Mouse (Mus musculus): ENCODE results near the gene Shpk.

The Shpk gene

DNA sequence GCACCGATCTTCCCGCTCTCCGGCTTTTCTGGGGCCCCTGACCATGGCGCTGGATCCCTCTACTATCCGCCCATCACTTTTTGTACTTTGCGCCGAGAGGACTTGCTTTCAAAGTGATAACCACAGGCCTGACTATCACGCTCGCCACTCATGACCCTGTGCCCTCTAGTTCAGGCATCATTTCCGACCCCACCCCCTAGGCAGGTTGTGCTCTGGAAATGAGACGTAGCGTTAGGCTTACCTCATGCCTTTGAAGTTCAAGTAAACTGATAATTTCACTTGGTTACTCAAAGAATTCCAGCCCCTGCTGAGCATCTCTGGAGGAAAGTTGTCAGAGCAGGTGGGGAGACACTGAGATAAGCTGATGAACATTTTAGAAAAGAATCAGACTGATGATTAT lies 619 bp downstream of the Shpk start:
- no peak for DNase-seq (ENCODE audit: low spot score in 2 of 2)

DNA sequence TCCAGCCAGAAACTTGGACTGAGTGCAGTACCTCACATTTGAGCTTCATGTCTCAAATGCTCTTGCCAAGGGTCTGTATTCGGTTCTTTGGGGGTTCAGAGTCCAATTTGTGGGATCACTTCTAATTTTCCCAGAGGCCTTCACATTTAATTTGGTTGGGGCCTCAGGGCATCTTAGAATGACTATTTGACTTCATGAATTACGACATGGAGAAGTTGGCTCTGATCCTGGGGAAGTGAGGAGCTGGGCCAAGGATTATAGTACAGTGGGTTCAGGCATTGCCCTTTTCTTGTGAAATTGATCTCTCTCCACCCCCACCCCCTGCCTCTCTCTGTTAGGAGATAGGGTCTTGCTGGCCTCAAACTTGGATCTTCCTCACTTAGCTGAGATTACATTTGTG lies 1.8 kb downstream of the Shpk start:
- DNase-seq (ENCODE audit: low spot score in 2 of 2) = no peak

DNA sequence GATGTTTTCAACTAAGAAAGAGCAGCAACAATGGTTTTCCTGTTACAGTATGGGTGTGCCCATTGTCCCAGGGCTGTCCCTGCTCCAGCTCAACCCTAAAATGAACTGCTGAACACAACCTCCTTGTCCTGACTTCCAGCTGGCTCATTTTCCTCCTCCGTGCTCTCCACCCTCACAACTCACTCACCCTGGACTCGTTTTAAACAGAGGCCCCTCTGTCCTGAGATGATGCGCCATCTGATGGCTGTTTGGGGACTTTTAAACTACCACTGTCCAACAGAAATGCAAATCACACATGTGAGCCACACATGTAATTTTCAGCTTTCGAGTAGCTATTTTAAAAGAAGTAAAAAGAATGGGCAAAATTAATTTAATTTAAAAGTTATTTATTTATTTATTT lies 2.3 kb downstream of the Shpk start:
- DNase-seq (ENCODE audit: low spot score in 2 of 2) = no peak

DNA sequence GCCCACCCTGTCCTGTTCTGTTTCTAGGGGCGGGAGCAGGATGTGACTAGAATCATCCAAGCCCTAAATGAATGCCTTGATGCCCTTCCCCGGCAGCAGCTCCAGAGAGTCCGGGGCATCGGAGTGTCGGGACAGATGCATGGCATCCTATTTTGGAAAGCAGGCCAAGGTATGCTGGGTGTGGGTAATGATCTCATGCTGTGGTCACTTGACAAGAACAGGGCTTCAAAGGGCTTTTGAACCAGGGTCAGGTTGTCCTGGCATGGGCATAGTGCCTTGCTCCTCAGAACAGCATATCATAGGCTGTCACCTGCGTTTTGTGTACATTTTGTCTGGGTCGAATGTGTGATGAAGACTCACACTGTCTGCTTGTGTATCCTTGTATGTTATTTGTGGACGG lies 4.6 kb downstream of the Shpk start:
- DNase-seq (ENCODE audit: low spot score in 2 of 2) = no peak

DNA sequence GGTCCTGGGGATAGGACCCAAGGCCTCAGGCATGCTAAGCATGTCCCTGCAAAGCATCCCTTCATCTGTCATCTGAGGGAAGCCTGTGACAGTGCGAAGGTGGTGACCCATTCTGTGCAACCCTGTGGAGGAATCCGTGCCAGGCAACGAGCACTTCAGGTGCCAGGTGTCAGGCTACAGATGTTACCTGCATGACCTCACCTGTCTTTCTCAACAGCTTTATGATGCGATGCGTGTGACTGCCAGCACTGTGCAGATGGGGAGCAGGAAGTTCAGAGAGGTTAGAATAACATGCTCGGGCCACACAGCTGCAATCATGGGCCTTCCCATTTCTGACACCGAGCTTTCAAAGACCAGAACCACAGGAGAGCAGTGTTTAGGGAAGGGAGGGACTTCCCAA lies 5.9 kb downstream of the Shpk start:
- DNase-seq (ENCODE audit: low spot score in 2 of 2) = no peak

DNA sequence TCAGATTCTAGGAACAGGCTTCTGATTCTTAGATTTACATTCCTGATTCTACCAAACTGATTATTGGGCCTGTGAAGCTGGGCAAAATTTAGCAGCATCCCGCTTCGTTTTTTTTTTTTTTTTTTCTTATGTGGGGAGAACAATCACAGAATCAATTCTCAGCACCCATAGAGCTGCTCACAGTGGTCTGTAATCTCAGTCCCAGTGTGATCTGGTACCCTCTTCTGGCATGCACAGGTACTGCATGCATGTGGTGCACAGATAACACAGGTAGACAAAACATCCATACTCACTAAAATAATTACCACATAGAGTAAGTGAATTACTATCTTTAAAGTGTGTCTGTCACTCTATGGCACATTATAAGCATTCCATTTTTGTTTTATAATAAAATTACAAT lies 8.4 kb downstream of the Shpk start:
- DNase-seq (ENCODE audit: low spot score in 2 of 2) = no peak

DNA sequence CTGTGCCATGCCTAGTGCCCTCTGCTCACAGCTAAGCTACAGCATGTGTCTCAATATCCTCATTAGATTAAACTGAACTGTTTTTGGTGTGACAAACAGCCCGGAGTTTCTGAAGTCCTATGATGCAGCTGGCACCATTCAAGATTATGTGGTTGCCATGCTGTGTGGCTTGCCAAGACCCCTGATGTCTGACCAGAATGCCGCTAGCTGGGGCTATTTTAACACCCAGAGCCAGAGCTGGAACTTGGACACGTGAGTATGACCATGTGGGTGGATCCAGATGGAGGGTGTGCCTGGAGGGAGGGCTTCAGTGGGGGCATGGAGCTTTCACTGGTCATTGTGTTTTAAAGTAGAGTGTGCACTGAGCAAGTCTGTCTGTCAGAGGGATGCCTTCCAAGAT lies 14.7 kb downstream of the Shpk start:
- no peak for DNase-seq (ENCODE audit: low spot score in 2 of 2)

DNA sequence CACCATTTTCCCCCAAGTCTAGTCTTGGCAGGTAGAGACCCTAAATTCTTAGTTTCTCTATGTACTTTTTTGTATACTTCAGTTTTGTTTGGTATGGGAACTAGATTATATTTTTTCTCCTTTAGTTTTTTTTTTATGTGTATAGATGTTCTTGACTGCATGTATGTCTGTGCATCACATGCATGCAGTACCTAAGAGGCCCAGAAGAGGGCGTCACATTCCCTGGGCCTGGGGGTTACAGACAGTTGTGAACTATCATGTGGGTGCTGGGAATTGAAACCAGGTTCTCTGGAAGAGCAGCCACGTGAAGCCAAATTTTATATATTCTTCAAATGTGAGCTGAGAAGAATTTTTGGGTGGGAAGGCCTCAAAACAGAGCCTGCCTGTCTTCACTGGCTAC lies 20.4 kb downstream of the Shpk start:
- no peak for DNase-seq (ENCODE audit: low spot score in 2 of 2)

DNA sequence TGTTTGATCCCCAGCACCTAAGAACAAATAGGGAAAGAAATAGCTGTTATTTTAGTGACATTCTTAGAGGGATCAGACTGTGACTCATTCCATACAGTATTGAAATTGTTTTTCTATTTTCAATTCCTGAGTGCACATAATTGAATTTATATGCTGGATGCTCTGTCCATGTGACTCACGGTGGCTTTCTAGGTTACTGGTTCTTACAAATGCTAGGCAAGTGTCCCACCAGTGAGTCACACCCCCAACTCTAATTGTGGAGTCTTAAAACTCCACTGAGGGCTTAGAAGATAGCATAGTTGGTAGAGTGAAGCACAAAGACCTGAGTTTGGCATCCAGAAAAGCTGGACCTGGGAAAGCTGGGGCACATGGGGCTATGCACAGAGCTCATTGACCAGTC lies 21.4 kb downstream of the Shpk start:
- DNase-seq (ENCODE audit: low spot score in 2 of 2) = no peak

DNA sequence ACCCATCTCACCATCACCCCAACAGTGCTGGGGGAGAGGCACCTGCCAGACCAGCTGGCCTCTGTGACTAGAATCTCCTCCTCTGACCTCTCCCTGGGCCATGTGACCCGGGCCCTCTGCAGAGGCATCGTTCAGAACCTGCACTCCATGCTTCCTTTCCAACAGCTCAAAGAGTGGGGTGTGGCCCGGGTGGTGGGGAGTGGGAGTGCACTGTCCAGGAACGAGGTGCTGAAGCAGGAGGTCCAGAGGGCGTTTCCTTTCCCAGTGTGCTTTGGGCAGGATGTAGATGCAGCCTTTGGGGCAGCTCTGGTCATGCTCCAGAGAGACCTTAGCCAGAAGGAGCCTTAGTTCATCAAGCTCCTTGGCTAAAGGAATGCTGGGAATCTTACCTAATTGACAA lies 23.6 kb downstream of the Shpk start:
- no peak for DNase-seq (ENCODE audit: low spot score in 2 of 2)

DNA sequence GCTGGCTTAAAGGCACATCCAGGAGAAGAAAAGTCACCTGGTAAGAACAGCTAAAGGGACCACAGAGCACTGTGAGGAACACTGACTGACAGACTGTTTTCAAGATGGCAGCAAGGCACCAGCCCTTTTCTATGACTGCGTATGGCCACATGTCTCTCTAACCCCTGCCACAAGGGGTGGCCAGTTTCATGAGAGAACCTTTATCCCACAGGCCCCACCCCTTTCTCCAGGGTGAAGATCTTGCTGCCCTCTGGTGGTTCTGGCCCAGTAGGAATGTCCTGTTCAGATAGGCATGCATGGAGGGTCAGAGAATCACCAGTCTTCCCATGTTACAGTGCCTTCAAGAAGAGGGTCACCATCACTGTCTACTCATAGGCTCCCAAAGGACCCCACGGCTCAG lies 24.7 kb downstream of the Shpk start:
- DNase-seq (ENCODE audit: low spot score in 2 of 2) = peak in 1 of 2 experiments; percentile 7

DNA sequence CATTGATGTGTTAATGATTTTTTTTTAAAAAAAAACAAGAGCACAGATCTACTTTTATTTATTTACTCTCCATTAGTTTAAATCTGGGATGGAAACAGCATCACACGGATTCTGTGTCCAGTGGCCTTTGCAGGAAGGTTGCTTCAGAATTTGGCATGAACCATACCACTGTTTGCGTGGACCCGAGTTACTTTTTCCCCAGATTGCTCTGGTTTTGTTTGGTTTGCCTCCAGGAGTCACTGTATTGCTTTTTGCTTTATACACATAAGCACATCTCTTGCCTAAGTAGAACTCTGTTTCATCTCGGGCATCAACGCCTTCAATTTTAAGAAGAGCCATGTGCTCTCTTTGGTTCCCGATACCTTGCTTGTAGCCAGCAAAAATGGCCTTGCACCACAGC lies 26.6 kb downstream of the Shpk start:
- DNase-seq (ENCODE audit: low spot score in 2 of 2) = no peak

DNA sequence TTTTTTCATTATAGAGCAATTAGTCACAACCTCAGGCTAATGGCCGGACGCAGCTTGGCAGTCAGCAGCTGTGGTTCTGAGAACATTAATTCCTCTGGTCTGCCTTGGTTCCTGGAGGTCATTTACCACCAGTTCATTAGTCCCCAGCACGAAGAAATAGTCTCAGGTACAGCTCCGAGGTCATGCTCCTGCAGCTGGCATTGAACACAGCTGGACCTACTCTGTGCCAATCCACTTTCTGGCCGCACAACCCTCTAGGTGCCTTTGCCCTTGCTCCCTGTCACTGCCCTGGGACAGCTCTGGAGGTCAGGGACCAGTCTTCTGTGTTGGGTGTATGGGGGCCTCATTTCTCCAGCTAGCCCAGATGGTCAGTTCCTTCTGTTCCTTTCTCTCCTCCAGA lies 29.6 kb downstream of the Shpk start:
- no peak for DNase-seq (ENCODE audit: low spot score in 2 of 2)

DNA sequence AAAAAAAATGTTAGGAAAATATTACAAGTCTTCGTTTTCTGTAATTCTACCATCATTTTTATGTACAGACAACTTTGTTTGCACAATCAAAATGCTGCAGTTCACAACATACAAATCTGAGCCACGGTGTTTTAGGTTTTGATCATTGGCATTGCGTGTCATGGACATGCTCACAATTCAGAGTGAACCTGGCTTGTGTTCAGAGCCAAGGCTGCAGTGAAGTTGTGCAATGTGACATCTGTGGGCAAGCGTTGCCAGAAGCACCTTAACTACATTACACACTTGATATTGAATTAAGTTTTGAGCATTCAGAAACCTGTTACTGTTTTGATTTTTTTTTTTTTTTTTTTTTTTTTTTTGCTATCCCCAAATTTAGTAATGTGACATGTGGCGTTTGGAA lies 30.8 kb downstream of the Shpk start:
- DNase-seq (ENCODE audit: low spot score in 2 of 2) = no peak

DNA sequence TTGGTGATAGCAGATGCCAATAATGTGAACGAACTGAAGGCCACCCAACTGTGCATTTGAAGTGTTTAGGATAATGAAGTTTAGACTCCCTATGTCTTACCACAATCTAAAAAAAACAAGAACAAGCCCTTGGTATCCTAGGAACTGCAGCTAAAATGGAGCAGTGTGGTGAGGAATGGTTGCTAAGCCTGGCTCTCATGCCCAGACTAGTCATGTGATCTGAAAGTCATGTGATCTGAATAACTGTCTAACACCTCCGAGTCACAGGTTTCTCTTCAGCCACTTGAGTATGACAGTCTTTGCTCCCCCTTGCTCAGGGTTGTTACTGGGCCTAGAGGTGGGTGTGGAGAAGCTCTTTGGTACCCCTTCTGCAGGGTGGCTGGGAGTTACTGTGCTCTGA lies 33.3 kb downstream of the Shpk start:
- DNase-seq (ENCODE audit: low spot score in 2 of 2) = no peak

DNA sequence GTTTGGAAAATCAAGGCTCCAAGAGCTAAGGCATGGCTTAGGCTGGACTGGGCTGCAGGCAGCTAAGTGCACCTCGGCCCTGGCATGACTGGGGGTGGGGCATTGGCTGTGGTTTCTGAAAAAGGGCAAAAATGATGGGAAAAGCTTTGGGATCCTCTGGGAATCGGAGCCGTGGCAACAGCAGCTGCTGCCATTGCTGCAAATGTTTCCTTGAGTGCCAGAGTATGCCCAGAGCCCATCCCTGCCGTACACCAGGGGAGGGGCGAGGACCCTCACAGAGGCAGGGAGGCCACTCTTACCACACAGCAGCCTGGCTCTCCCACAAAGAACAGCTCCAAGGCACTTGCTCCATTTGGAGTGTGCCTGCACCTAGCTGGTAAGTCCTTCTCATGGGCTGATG lies 34.7 kb downstream of the Shpk start, which contains the start of gene Trpv1:
Gene Trpv1, plus strand, starts transcription at position 301 of the 400 bp plus-strand sequence.
- DNase-seq (ENCODE audit: low spot score in 2 of 2) = no peak

DNA sequence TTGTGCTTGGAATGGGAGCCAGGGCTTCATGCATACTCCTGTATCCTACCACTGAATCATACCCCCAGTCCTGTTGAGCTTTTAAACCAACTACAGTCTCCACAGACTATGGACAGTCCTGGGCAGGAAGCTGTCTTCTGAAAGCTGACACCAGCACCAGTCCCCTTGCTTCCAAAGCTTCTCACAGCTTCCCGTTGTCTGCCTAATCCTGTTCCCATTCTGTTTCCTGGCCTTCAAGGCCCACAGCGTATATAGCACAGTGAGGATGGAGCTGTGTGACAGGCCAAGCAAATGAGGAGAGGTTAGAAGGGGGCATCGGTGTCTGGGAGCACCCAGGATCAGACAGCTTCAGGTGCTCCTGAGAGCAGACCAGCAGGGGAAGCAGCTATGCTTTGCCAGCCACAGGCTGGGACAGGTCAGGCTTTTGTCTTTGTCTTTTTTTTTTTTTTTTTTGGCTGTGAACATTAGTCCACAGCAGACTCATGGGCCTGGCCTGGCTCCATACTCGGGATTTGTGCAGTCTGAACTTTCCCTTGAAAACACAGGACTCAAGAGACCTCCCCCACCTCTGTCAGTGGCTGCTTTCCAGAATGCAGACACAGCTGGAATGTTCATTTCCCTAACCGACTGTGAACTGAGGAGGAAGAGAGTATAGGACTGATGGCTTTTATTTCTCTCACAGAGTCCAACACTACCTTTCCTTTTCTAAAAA lies 36.9 kb downstream of the Shpk start:
- peak in 1 of 2 experiments; percentile 22 for DNase-seq (ENCODE audit: low spot score in 2 of 2)

DNA sequence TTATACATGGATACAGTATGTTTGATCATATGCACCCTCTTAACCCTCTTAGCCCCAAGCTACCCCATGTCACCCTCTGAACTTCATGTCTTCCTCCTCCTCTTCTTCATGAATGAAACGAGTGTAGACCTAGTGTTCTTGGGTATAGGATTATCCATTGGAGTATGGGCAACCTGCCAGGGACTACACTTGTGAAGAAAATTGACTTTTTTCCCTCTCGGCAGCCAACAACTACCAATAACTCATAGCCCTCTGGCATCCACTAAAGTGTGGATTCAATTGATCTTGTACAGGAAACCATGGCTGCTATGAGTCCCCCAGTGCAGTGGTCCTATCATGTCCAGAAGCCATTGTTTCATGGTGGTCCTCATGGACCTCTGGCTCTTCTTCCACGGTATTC lies 37.5 kb downstream of the Shpk start:
- DNase-seq (ENCODE audit: low spot score in 2 of 2) = no peak

DNA sequence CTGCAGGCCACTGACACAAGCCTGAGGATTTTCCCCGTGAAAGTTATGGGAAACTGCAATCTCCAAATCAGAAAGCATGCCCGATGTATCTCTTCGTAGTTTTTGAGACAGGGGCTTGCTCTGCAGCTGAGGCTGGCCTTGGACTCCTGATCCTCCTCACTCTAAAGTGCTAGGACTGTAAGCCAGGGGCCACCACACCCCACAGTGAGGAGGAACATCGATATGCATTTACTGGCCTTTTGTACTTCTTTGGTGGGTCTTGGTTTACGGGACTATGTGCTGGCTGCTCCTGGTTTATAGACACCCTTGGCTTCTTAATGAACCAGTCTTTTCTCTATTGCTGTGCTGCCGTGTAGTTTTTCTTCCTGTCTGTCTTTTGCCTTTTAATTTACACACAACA lies 42.9 kb downstream of the Shpk start:
- DNase-seq (ENCODE audit: low spot score in 2 of 2) = no peak

DNA sequence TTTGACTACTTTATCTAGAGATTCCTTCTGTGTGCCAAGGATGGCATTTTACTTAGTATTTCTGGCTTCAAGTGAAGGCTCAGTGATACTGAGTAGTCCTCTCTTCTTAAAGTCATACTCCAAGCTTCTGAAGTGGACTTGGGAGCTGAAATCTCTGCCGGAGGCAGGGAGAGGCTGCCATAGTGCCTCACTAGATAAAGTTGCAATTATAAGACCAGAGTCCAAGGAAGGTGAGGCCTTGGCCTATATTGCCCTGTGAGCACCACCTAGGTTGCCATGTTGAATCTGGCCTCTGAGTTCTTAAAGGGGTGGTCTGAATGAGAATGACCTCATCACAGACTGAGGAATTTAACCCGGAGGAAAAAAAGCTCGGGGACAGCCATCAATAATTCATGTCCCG lies 43.5 kb downstream of the Shpk start:
- DNase-seq (ENCODE audit: low spot score in 2 of 2) = no peak

DNA sequence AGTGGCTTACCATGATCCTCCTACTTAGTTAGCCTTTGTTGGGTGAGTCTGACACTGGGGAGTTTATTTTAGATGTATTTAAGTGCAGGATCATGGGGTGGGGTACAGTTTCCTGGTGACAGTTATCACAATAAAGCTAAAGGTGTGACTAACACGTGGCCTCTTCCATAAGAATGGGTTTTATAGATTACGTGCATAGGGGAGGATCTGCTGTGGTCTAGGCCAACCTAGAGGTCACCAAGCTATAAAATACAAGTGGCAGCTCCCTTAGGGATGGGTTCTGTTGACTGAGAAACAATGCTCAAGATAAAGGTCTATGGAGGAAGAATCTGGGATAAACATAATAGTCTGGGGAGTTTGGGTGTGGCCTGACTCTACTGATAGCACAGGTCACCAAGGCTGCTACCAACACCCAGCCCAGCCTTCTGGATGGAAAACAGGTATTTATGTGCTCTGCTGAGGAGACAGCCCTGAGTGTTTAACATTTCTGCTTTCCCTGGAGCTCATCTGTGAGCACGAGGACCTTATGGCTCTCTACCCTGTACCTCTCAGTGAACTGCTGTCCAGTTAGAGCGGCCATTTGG lies 58.2 kb downstream of the Shpk start:
- no peak for DNase-seq (ENCODE audit: low spot score in 2 of 2)

DNA sequence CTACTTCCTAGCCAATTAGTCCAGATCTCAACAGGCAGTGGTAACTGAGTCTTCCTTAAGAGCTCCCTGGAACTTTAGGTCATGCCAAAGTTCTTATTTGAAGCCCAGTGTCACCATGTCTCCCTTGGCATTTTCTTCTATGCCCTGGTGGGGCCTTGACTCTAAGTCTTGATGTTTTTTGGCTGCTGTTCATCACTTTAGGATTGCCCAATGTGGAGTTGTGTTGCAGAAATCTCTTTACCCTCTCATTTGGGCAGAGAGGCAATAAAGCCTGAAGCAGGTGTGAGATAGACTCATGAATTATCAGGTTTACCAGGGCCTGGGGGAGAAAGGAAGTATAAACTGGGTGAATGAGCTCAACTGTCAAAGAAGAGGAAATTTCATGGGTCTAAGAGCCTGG lies 59.4 kb downstream of the Shpk start:
- DNase-seq (ENCODE audit: low spot score in 2 of 2) = no peak

DNA sequence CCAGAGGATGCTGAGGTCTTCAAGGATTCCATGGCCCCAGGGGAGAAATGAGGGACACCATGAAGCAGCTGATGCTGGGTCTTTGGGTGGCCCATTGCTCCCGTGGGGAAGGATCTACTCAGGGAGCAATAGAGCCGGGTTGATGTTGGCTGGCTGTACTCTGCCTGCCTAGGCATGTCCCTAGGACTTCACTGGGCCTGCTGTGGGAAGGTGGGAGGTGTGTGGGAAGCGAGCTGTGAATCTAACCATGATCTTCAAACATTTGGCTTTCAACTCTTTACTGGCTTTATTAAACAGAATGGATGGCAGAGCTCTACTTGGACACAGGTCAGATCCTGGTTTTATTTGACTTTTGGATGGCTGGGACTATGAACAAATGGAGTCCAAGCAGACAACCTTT lies 61.2 kb downstream of the Shpk start:
- no peak for DNase-seq (ENCODE audit: low spot score in 2 of 2)

DNA sequence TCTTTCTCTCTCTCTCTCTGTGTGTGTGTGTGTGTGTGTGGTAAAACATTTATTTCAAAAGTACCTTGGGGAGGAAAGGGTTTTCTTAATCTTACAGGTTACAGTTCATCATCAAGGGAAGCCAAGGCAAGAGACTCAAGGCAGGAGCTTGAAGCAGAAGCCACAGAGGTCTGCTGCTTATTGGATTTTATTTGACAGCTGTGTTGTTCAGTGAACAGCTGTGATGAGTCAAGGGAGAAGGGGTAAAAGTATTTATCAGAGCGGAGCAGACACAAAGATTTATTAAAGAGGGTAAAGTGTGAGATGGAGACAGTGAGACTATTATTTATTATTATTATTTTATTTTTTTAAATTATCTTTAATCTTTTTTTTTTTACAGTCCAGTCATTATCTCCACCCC lies 62.1 kb downstream of the Shpk start:
- no peak for DNase-seq (ENCODE audit: low spot score in 2 of 2)

Data from urinary bladder, adult 18-20 months (tissue).